Mouse (Mus musculus): ENCODE results near the gene Olfr1197. TPM values are rescaled to one million over a fixed set of nuclear protein-coding genes. Genes with fewer than 3 reads are reported as not detected.

The Olfr1197 gene
- polyA plus RNA-seq (2015; fragmentation: Nextera tagmentation; extraction: Ambion mirVana), result not detected in 2 replicates

GRCm38 (mm10) chr2:88732266-88732665 is at the start of gene Olfr1197:
Gene Olfr1197 (minus strand): TSS chr2:88732366.
- WGBS, result 92% methylated on average over 1 of the region's 1 CpGs

GRCm38 (mm10) chr2:88770388-88770787 is 38.2 kb upstream of the Olfr1197 start, which contains the start of gene Olfr1200:
Gene Olfr1200 (minus strand): TSS chr2:88770488.
- Histone ChIP-seq H3K4me3 (ENCODE audit: low read length) (no peak within 1 kb of the TSS), H3K36me3 (ENCODE audit: insufficient read depth, low read length) (no peaks in the 10 kb centered on the region), H3K4me1 (ENCODE audit: insufficient read depth, low read length) (no peaks in the 10 kb centered on the region), H3K27me3 (ENCODE audit: insufficient read depth, low read length) (no peaks in the 10 kb centered on the region), H3K9me3 (ENCODE audit: low read length) (no peaks in the 10 kb centered on the region), H3K4me2 (replicated peaks; ENCODE audit: low read depth, low read length) (no peak within 1 kb of the TSS), H3K27ac (ENCODE audit: low read length) (no peak within 1 kb of the TSS), H3K9ac (replicated peaks; ENCODE audit: low read length) (no peak within 1 kb of the TSS)
- ATAC-seq (ENCODE audit: low FRiP score, low TSS enrichment), result no peak
- 74% methylated on average over 2 of the region's 2 CpGs for WGBS

More at GRCm38 (mm10) chr2:88732266-88732665, at the start of gene Olfr1197:
- Histone ChIP-seq H3K4me2 (replicated peaks; ENCODE audit: low read depth, low read length) (no peak within 1 kb of the TSS), H3K9me3 (ENCODE audit: low read length) (no peaks in the 10 kb centered on the region), H3K9ac (replicated peaks; ENCODE audit: low read length) (no peak within 1 kb of the TSS), H3K36me3 (ENCODE audit: insufficient read depth, low read length) (no peaks in the 10 kb centered on the region), H3K4me3 (ENCODE audit: low read length) (no peak within 1 kb of the TSS), H3K27ac (ENCODE audit: low read length) (no peak within 1 kb of the TSS), H3K4me1 (ENCODE audit: insufficient read depth, low read length) (no peaks in the 10 kb centered on the region), H3K27me3 (ENCODE audit: insufficient read depth, low read length) (no peaks in the 10 kb centered on the region)
- no peak for ATAC-seq (ENCODE audit: low FRiP score, low TSS enrichment)

- H3K9me3 ChIP-seq (ENCODE audit: low read length), result no peaks in the 10 kb centered on the region
- no peaks in the 10 kb centered on the region for H3K27me3 ChIP-seq (ENCODE audit: insufficient read depth, low read length)
- H3K4me2 ChIP-seq (replicated peaks; ENCODE audit: low read depth, low read length), result no peak within 1 kb of the TSS
- WGBS, result 87% methylated on average over 2 of the region's 2 CpGs
- no peaks in the 10 kb centered on the region for H3K36me3 ChIP-seq (ENCODE audit: insufficient read depth, low read length)
- no peak within 1 kb of the TSS for H3K9ac ChIP-seq (replicated peaks; ENCODE audit: low read length)
- no peak within 1 kb of the TSS for H3K4me3 ChIP-seq (ENCODE audit: low read length)
- no peaks in the 10 kb centered on the region for H3K4me1 ChIP-seq (ENCODE audit: insufficient read depth, low read length)
- no peak for ATAC-seq (ENCODE audit: low FRiP score, low TSS enrichment)
- H3K27ac ChIP-seq (ENCODE audit: low read length), result no peak within 1 kb of the TSS
These were observed 28.2 kb upstream of the Olfr1197 start, which contains the start of gene Olfr1199 for GRCm38 (mm10) chr2:88760369-88760768. Gene Olfr1199 (minus strand): TSS chr2:88760469.

GRCm38 (mm10) chr2:88751270-88751669 is 19.1 kb upstream of the Olfr1197 start, which contains the start of gene Olfr1198:
Gene Olfr1198 (minus strand): TSS chr2:88751370.
- H3K27me3 ChIP-seq (ENCODE audit: insufficient read depth, low read length), result no peaks in the 10 kb centered on the region
- no peaks in the 10 kb centered on the region for H3K36me3 ChIP-seq (ENCODE audit: insufficient read depth, low read length)
- no peak for ATAC-seq (ENCODE audit: low FRiP score, low TSS enrichment)
- H3K9me3 ChIP-seq (ENCODE audit: low read length), result no peaks in the 10 kb centered on the region
- no peak within 1 kb of the TSS for H3K4me3 ChIP-seq (ENCODE audit: low read length)
- no peaks in the 10 kb centered on the region for H3K4me1 ChIP-seq (ENCODE audit: insufficient read depth, low read length)
- 88% methylated on average over 2 of the region's 2 CpGs for WGBS
- H3K9ac ChIP-seq (replicated peaks; ENCODE audit: low read length), result no peak within 1 kb of the TSS
- no peak within 1 kb of the TSS for H3K4me2 ChIP-seq (replicated peaks; ENCODE audit: low read depth, low read length)
- no peak within 1 kb of the TSS for H3K27ac ChIP-seq (ENCODE audit: low read length)

GRCm38 (mm10) chr2:88743379-88743778 is 11.2 kb upstream of the Olfr1197 start:
- no peak overlapping the region for H3K4me3 ChIP-seq (ENCODE audit: low read length)
- H3K9me3 ChIP-seq (ENCODE audit: low read length), result 0 out of 2 replicates have a peak, but pooled peaks cover 2% of the 10 kb centered on the region
- no peak overlapping the region for H3K27ac ChIP-seq (ENCODE audit: low read length)
- H3K27me3 ChIP-seq (ENCODE audit: insufficient read depth, low read length), result no peaks in the 10 kb centered on the region
- H3K36me3 ChIP-seq (ENCODE audit: insufficient read depth, low read length), result no peaks in the 10 kb centered on the region
- no peak overlapping the region for H3K4me2 ChIP-seq (replicated peaks; ENCODE audit: low read depth, low read length)
- H3K4me1 ChIP-seq (ENCODE audit: insufficient read depth, low read length), result no peaks in the 10 kb centered on the region
- no peak for ATAC-seq (ENCODE audit: low FRiP score, low TSS enrichment)
- 84% methylated on average over 3 of the region's 3 CpGs for WGBS
- H3K9ac ChIP-seq (replicated peaks; ENCODE audit: low read length), result no peak overlapping the region

- Histone ChIP-seq H3K36me3 (ENCODE audit: insufficient read depth, low read length) (no peaks in the 10 kb centered on the region), H3K27ac (ENCODE audit: low read length) (no peak within 1 kb of the TSS), H3K4me2 (replicated peaks; ENCODE audit: low read depth, low read length) (no peak within 1 kb of the TSS), H3K9me3 (ENCODE audit: low read length) (no peaks in the 10 kb centered on the region), H3K4me1 (ENCODE audit: insufficient read depth, low read length) (no peaks in the 10 kb centered on the region), H3K9ac (replicated peaks; ENCODE audit: low read length) (no peak within 1 kb of the TSS), H3K27me3 (ENCODE audit: insufficient read depth, low read length) (no peaks in the 10 kb centered on the region), H3K4me3 (ENCODE audit: low read length) (no peak within 1 kb of the TSS)
- ATAC-seq (ENCODE audit: low FRiP score, low TSS enrichment), result no peak
- 82% methylated on average over 2 of the region's 2 CpGs for WGBS
These were observed 27.7 kb downstream of the Olfr1197 start, which contains the start of gene Olfr1196 for GRCm38 (mm10) chr2:88704497-88704896. Gene Olfr1196 (minus strand): TSS chr2:88704597.

- no peak within 1 kb of the TSS for H3K4me3 ChIP-seq (ENCODE audit: low read length)
- no peak within 1 kb of the TSS for H3K9ac ChIP-seq (replicated peaks; ENCODE audit: low read length)
- ATAC-seq (ENCODE audit: low FRiP score, low TSS enrichment), result no peak
- H3K4me2 ChIP-seq (replicated peaks; ENCODE audit: low read depth, low read length), result no peak within 1 kb of the TSS
- no peak within 1 kb of the TSS for H3K27ac ChIP-seq (ENCODE audit: low read length)
- no peaks in the 10 kb centered on the region for H3K4me1 ChIP-seq (ENCODE audit: insufficient read depth, low read length)
- H3K27me3 ChIP-seq (ENCODE audit: insufficient read depth, low read length), result no peaks in the 10 kb centered on the region
- H3K9me3 ChIP-seq (ENCODE audit: low read length), result no peaks in the 10 kb centered on the region
- H3K36me3 ChIP-seq (ENCODE audit: insufficient read depth, low read length), result no peaks in the 10 kb centered on the region
These were observed 43.1 kb downstream of the Olfr1197 start, which contains the start of gene Olfr1195 for GRCm38 (mm10) chr2:88689087-88689486. Gene Olfr1195 (minus strand): TSS chr2:88689187.

Other genes starting within 250 kb of the Olfr1197 start
- not detected in 2 replicates for gene Olfr1184, start 248.8 kb downstream of the Olfr1197 start, polyA plus RNA-seq (2015; fragmentation: Nextera tagmentation; extraction: Ambion mirVana)
- not detected in 2 replicates for gene Olfr1185-ps1, start 239.0 kb downstream of the Olfr1197 start, polyA plus RNA-seq (2015; fragmentation: Nextera tagmentation; extraction: Ambion mirVana)
- not detected in 2 replicates for gene Olfr1186, start 213.8 kb downstream of the Olfr1197 start, polyA plus RNA-seq (2015; fragmentation: Nextera tagmentation; extraction: Ambion mirVana)
- not detected in 2 replicates for gene Olfr1188, start 175.4 kb downstream of the Olfr1197 start, polyA plus RNA-seq (2015; fragmentation: Nextera tagmentation; extraction: Ambion mirVana)
- not detected in 2 replicates for gene Olfr1189, start 145.9 kb downstream of the Olfr1197 start, polyA plus RNA-seq (2015; fragmentation: Nextera tagmentation; extraction: Ambion mirVana)
- gene Olfr1191-ps1, start 91.8 kb downstream of the Olfr1197 start, polyA plus RNA-seq (2015; fragmentation: Nextera tagmentation; extraction: Ambion mirVana), result not detected in 2 replicates
- not detected in 2 replicates for gene Olfr1192-ps1, start 83.9 kb downstream of the Olfr1197 start, polyA plus RNA-seq (2015; fragmentation: Nextera tagmentation; extraction: Ambion mirVana)
- not detected in 2 replicates for gene Olfr1193, start 56.7 kb downstream of the Olfr1197 start, polyA plus RNA-seq (2015; fragmentation: Nextera tagmentation; extraction: Ambion mirVana)
- gene Olfr1195, start 43.2 kb downstream of the Olfr1197 start, polyA plus RNA-seq (2015; fragmentation: Nextera tagmentation; extraction: Ambion mirVana), result not detected in 2 replicates
- gene Olfr1196, start 27.8 kb downstream of the Olfr1197 start, polyA plus RNA-seq (2015; fragmentation: Nextera tagmentation; extraction: Ambion mirVana), result not detected in 2 replicates
- not detected in 2 replicates for gene Olfr1198, start 19.0 kb upstream of the Olfr1197 start, polyA plus RNA-seq (2015; fragmentation: Nextera tagmentation; extraction: Ambion mirVana)
- gene Olfr1199, start 28.1 kb upstream of the Olfr1197 start, polyA plus RNA-seq (2015; fragmentation: Nextera tagmentation; extraction: Ambion mirVana), result not detected in 2 replicates
- not detected in 2 replicates for gene Olfr1200, start 38.1 kb upstream of the Olfr1197 start, polyA plus RNA-seq (2015; fragmentation: Nextera tagmentation; extraction: Ambion mirVana)
- not detected in 2 replicates for gene Olfr1201, start 60.7 kb upstream of the Olfr1197 start, polyA plus RNA-seq (2015; fragmentation: Nextera tagmentation; extraction: Ambion mirVana)
- not detected in 2 replicates for gene Olfr1202, start 82.1 kb upstream of the Olfr1197 start, polyA plus RNA-seq (2015; fragmentation: Nextera tagmentation; extraction: Ambion mirVana)
- not detected in 2 replicates for gene Olfr1205, start 97.4 kb upstream of the Olfr1197 start, polyA plus RNA-seq (2015; fragmentation: Nextera tagmentation; extraction: Ambion mirVana)
- gene Olfr1204, start 116.9 kb upstream of the Olfr1197 start, polyA plus RNA-seq (2015; fragmentation: Nextera tagmentation; extraction: Ambion mirVana), result not detected in 2 replicates
- not detected in 2 replicates for gene Olfr1206, start 130.9 kb upstream of the Olfr1197 start, polyA plus RNA-seq (2015; fragmentation: Nextera tagmentation; extraction: Ambion mirVana)
- not detected in 2 replicates for gene Olfr1208, start 169.9 kb upstream of the Olfr1197 start, polyA plus RNA-seq (2015; fragmentation: Nextera tagmentation; extraction: Ambion mirVana)
- not detected in 2 replicates for gene Olfr1209, start 182.8 kb upstream of the Olfr1197 start, polyA plus RNA-seq (2015; fragmentation: Nextera tagmentation; extraction: Ambion mirVana)
- gene Olfr1211, start 205.7 kb upstream of the Olfr1197 start, polyA plus RNA-seq (2015; fragmentation: Nextera tagmentation; extraction: Ambion mirVana), result not detected in 2 replicates
- gene Olfr1212, start 221.6 kb upstream of the Olfr1197 start, polyA plus RNA-seq (2015; fragmentation: Nextera tagmentation; extraction: Ambion mirVana), result not detected in 2 replicates
- gene Gm13762, start 247.9 kb upstream of the Olfr1197 start, polyA plus RNA-seq (2015; fragmentation: Nextera tagmentation; extraction: Ambion mirVana), result not detected in 2 replicates